Mouse (Mus musculus) cortical plate, adult 2 months (tissue): ENCODE data around the gene Aspscr1.

ENCODE experiments used
- CTCF ChIP-seq: fragments of 200-500 bp; IDR thresholded peaks from 2 replicates; pipeline ENCODE4 v1.5.1; 2011; ENCODE audit warnings: mild to moderate bottlenecking, control low read depth, low read length; ENCODE audit not compliant: insufficient read depth; ENCODE audit errors: extremely low read depth
- POLR2A ChIP-seq: fragments of 200-500 bp; IDR thresholded peaks from 2 replicates; pipeline ENCODE4 v1.6.1; 2011; ENCODE audit warnings: mild to moderate bottlenecking, low read length, control low read depth; ENCODE audit not compliant: insufficient read depth; ENCODE audit errors: extremely low read depth

DNA sequence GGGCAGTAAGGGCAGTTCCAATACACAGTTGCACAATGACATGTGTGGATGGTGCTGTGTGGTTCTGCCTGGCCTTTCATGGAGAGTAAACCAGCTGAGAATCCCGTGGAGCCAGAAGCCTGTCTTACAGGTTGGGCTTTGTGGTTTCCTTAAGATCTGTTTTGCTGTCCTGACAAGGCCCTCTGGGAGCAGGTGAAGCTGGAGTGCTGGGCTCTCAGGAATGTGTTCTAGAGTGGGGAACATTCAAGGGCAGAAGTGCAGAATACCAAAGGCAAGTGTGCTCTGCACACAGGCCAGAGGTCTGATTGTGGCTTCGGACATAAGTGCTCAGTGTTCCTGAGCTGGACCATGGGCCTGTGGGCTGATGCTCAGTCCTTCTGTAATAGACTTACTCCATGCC, 11.9 kb downstream of the Aspscr1 start:
- TF ChIP-seq CTCF (no peak), POLR2A (no peak)
